Mouse (Mus musculus) E14TG2a.4 (cell line): ENCODE measurements around the gene Abcd3.

Experiments used
- CTCF ChIP-seq: conservative IDR thresholded peaks from 2 replicates; pipeline ENCODE4 v1.5.1; 2014; ENCODE audit warnings: low read length
- NANOG ChIP-seq: IDR thresholded peaks from 2 replicates; pipeline ENCODE4 v1.6.1; 2014; ENCODE audit warnings: borderline replicate concordance, low read length, mixed read lengths
- POU5F1 ChIP-seq: IDR thresholded peaks from 2 replicates; pipeline ENCODE4 v1.6.1; 2014; ENCODE audit warnings: low read length, borderline replicate concordance

GRCm38 (mm10) chr3:121834732-121835131 lies 19.6 kb upstream of the Abcd3 start:
- no peak for TF ChIP-seq POU5F1
- TF ChIP-seq CTCF = no peak
- TF ChIP-seq NANOG = no peak
